Mouse (Mus musculus) heart, embryonic 12.5 days (tissue): ENCODE results near the gene Coro1b. TPM values are rescaled to one million over a fixed set of nuclear protein-coding genes. Genes with fewer than 3 reads are reported as not detected.

ENCODE experiments used
- ATAC-seq: fragments of 200-750 bp; cut with Nextera tagmentation; 2 replicates; pipeline ENCODE4 v1.8.0; 2017; ENCODE audit warnings: moderate TSS enrichment, moderate library complexity; ENCODE audit not compliant: insufficient number of reproducible peaks, low FRiP score
- H3K27ac ChIP-seq: fragments of 300-500 bp; sonication (generic); 2 replicates; pipeline ENCODE4 v1.5.1; 2016; ENCODE audit warnings: mild to moderate bottlenecking, moderate library complexity; ENCODE audit not compliant: poor library complexity, severe bottlenecking
- H3K27me3 ChIP-seq: fragments of 300-500 bp; sonication (generic); replicated peaks from 2 replicates; pipeline ENCODE4 v1.6.1; 2016; ENCODE audit warnings: mild to moderate bottlenecking, moderate library complexity
- H3K36me3 ChIP-seq: fragments of 300-500 bp; sonication (generic); 2 replicates; pipeline ENCODE4 v1.6.1; 2016; ENCODE audit warnings: mild to moderate bottlenecking, moderate library complexity
- H3K4me1 ChIP-seq: fragments of 300-500 bp; sonication (generic); replicated peaks from 2 replicates; pipeline ENCODE4 v1.6.1; 2016; ENCODE audit warnings: mild to moderate bottlenecking
- H3K4me2 ChIP-seq: fragments of 300-500 bp; sonication (generic); 2 replicates; pipeline ENCODE4 v1.6.1; 2016; ENCODE audit warnings: mild to moderate bottlenecking, moderate library complexity
- H3K4me3 ChIP-seq: fragments of 300-500 bp; sonication (generic); 2 replicates; pipeline ENCODE4 v1.5.1; 2016; ENCODE audit warnings: mild to moderate bottlenecking
- H3K9ac ChIP-seq: fragments of 300-500 bp; sonication (generic); 2 replicates; pipeline ENCODE4 v1.6.1; 2016; ENCODE audit warnings: mild to moderate bottlenecking, moderate library complexity
- H3K9me3 ChIP-seq: fragments of 300-500 bp; sonication (generic); replicated peaks from 2 replicates; pipeline ENCODE4 v1.6.1; 2016; ENCODE audit warnings: mild to moderate bottlenecking, moderate library complexity
- WGBS: fragments of 180-500 bp; shearing (Covaris S2); methylation state at CpG from one replicate; pipeline ENCODE4 v1.1.7; 2016; 5-methylcytosine and 5-hydroxymethylcytosine counted together
- polyA plus RNA-seq: library from polyadenylated mRNA; unstranded; fragments of >200 nt; fragmentation: Nextera tagmentation; extraction: Ambion mirVana; gene quantifications from 2 replicates; pipeline ENCODE4 v1.2.1, GENCODE M21; 2016

The Coro1b gene
- polyA plus RNA-seq, 1 experiment from 2014 or later = 122 TPM

DNA sequence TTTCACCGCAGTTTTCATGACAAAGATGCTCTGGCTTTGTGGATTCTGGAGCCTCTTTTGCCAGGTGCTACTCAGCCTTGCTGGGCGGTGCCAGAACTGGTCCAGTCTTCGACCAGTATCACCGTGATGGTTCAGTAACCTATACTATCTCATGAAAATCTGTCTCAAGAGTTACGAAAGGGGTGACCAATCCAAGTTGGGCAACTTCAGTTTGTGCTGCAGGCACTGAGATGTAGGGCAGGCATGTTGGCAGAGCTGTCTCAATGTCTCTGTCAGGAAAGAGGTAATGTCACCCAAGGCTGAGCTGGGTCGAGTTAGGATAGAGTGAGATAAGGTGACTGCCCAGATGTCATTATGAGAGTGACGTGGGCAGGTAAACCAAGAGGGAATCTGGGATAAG, 32.0 kb downstream of the Coro1b start:
- no peak for ATAC-seq
- H3K9ac ChIP-seq = no peak overlapping the region
- WGBS = 76% methylated on average over 7 of the region's 7 CpGs
- H3K4me2 ChIP-seq = no peak overlapping the region
- H3K36me3 ChIP-seq = no peaks in the 10 kb centered on the region
- peaks cover 17% of the 10 kb centered on the region for H3K4me1 ChIP-seq
- H3K27me3 ChIP-seq = peaks cover 2% of the 10 kb centered on the region; the same call in 1 of the 2 replicates
- no peaks in the 10 kb centered on the region for H3K9me3 ChIP-seq
- no peak overlapping the region for H3K27ac ChIP-seq
- no peak overlapping the region for H3K4me3 ChIP-seq

GRCm38 (mm10) chr19:4181892-4182291, 33.5 kb downstream of the Coro1b start:
- Histone ChIP-seq H3K27ac (no peak overlapping the region), H3K4me1 (peaks cover 24% of the 10 kb centered on the region), H3K27me3 (peaks cover 2% of the 10 kb centered on the region; the same call in 1 of the 2 replicates), H3K4me2 (no peak overlapping the region), H3K9ac (no peak overlapping the region), H3K36me3 (no peaks in the 10 kb centered on the region), H3K4me3 (no peak overlapping the region), H3K9me3 (no peaks in the 10 kb centered on the region)
- WGBS = 38% methylated on average over 3 of the region's 3 CpGs
- no peak for ATAC-seq

- H3K27me3 ChIP-seq = 0 out of 2 replicates have a peak, but pooled peaks cover 2% of the 10 kb centered on the region
- 76% methylated on average over 2 of the region's 2 CpGs for WGBS
- no peak overlapping the region for H3K27ac ChIP-seq
- no peak overlapping the region for H3K9ac ChIP-seq
- no peak overlapping the region for H3K4me3 ChIP-seq
- H3K4me2 ChIP-seq = no peak overlapping the region
- no peaks in the 10 kb centered on the region for H3K36me3 ChIP-seq
- H3K4me1 ChIP-seq = peaks cover 37% of the 10 kb centered on the region
- no peak for ATAC-seq
- no peaks in the 10 kb centered on the region for H3K9me3 ChIP-seq
Measured at GRCm38 (mm10) chr19:4183689-4184088, 35.3 kb downstream of the Coro1b start.

DNA sequence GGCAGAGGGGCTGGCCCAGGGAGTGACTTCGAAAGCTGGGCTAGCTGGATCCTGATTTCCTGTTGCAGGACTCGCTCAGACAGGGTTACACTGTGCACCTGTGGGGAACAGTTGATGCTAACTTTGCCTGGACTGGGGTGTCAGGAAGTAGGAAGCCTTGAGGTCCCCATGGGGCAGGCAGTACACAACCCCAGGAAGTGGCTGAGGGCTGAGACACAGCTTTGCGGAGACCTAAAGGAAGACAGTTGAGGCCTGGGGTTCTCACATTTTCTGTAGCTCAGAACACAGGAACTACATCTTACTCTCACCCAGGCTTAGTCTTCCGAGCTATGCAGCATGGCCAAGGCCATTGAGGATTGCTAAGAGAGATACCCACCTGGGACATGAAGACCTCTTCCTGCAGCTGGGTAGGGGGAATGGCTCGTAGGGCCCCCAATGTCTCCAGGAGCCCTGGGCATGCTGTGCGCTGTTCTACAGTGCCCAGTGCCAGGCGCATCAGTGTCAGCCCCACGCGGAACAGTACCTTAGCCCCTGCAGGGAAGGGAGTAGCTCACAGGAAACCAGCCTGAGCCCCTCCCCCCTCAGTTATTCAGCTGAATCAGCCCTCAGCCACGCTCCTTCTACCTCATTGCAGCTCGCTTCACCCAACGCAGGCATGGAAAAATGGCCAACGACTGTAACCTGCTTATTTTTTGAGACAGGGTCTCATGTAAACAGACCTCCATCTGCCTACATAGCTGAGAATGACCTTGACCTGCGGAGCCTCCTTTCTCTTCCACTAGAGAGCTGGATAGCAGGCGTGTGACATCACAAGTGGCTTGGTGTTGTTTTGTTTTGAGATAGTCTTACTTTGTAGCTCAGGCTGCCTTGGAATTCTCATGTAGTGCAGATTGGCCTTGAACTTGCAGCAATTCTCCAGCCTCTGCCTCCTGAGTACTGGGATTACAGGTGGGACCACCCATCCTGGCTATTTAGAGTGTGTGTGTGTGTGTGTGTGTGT, 36.9 kb downstream of the Coro1b start:
- peak overlapping the region; percentile 12; the same call in 1 of the 2 replicates for H3K4me2 ChIP-seq
- no peaks in the 10 kb centered on the region for H3K36me3 ChIP-seq
- no peak overlapping the region for H3K4me3 ChIP-seq
- H3K9me3 ChIP-seq = no peaks in the 10 kb centered on the region
- peak; percentile 33; the same call in 1 of the 2 replicates for ATAC-seq
- WGBS = 42% methylated on average over 15 of the region's 15 CpGs
- H3K27ac ChIP-seq = 0 out of 2 replicates have a peak overlapping the region, but pooled peaks have one; percentile 28
- H3K27me3 ChIP-seq = no peaks in the 10 kb centered on the region
- 0 out of 2 replicates have a peak overlapping the region, but pooled peaks have one; percentile 2 for H3K9ac ChIP-seq
- H3K4me1 ChIP-seq = peaks cover 37% of the 10 kb centered on the region

DNA sequence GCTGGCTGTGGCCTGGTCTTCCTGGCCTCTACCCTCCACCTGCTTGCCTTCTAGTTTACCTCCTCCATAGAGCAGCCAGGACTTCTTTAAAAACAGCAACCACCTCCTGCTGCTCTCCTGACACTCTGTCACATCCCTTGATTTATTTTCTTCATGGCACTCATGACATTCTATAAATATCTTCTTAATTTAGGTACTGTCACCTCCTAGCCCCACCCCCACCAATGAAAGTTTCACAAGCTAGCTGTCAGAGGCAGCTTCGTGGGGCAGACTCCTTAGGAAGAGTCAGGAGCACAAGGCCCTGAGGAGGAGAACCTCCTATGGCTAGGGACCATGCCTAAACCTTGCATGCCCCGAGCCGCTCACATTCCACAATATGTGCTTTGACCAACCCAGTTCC, 38.9 kb downstream of the Coro1b start:
- H3K36me3 ChIP-seq = no peaks in the 10 kb centered on the region
- H3K9ac ChIP-seq = peak overlapping the region; percentile 28; the same call in 1 of the 2 replicates
- H3K9me3 ChIP-seq = no peaks in the 10 kb centered on the region
- H3K4me3 ChIP-seq = no peak overlapping the region
- H3K4me2 ChIP-seq = no peak overlapping the region
- WGBS = 60% methylated on average over 3 of the region's 3 CpGs
- ATAC-seq = no peak
- H3K27me3 ChIP-seq = no peaks in the 10 kb centered on the region
- H3K27ac ChIP-seq = no peak overlapping the region
- peaks cover 48% of the 10 kb centered on the region for H3K4me1 ChIP-seq

GRCm38 (mm10) chr19:4189051-4189620, 40.7 kb downstream of the Coro1b start:
- no peak for ATAC-seq
- H3K27ac ChIP-seq = no peak overlapping the region
- no peaks in the 10 kb centered on the region for H3K27me3 ChIP-seq
- H3K36me3 ChIP-seq = peaks cover 11% of the 10 kb centered on the region
- H3K4me1 ChIP-seq = peaks cover 62% of the 10 kb centered on the region
- no peaks in the 10 kb centered on the region for H3K9me3 ChIP-seq
- no peak overlapping the region for H3K4me3 ChIP-seq
- 86% methylated on average over 12 of the region's 12 CpGs for WGBS
- no peak overlapping the region for H3K4me2 ChIP-seq
- no peak overlapping the region for H3K9ac ChIP-seq

GRCm38 (mm10) chr19:4190831-4191334, 42.5 kb downstream of the Coro1b start, which contains the start of gene Tbc1d10c:
TSS of gene Tbc1d10c (minus strand) at chr19:4191284.
- Histone ChIP-seq H3K4me3 (peak within 1 kb of the TSS; percentile 74), H3K9ac (peak within 1 kb of the TSS; percentile 92), H3K4me1 (peaks cover 51% of the 10 kb centered on the region), H3K4me2 (peak within 1 kb of the TSS; percentile 86), H3K27ac (peak within 1 kb of the TSS; percentile 88), H3K9me3 (no peaks in the 10 kb centered on the region), H3K36me3 (peaks cover 28% of the 10 kb centered on the region), H3K27me3 (no peaks in the 10 kb centered on the region)
- ATAC-seq = no peak
- WGBS = 52% methylated on average over 4 of the region's 4 CpGs

DNA sequence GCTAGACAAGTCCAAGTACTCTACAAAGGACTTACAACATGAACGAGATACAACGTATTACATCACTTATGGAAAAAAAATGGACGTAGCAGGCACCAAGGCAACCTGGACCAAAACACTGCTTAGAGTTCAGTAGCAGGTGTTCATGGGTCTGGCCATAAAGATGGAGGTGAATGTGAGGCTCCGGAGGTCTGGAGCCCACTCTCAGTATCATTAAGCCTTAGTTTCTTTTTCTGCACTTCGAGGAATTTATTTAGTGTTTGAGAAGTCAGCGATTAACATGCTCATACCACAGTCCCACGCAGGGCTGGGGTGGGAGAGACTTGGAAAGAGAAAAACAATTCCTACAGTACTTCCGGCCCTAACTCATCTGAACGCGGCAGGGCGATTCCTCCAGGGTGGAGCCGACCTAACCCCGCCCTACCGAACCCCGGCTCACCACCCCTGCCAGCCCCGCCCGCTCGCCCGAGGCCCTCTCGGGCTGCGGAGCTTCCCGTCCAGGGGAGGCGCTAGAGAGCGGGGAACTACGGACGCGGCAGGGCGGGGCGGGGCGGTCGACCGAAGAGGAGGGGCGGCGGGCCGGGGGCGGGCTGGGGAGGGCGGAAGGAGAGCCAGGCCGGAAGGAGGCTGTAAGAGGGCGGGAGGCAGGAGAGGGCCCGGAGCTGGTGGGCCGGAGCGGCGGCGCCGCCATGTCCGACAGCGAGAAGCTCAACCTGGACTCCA, 43.3 kb downstream of the Coro1b start, which contains the start of gene Ppp1ca:
TSS of gene Ppp1ca (plus strand) at position 538 of the 723 bp plus-strand sequence.
- H3K4me1 ChIP-seq = peaks cover 53% of the 10 kb centered on the region
- H3K4me2 ChIP-seq = peak within 1 kb of the TSS; percentile 86
- peak within 1 kb of the TSS; percentile 92 for H3K9ac ChIP-seq
- no peaks in the 10 kb centered on the region for H3K27me3 ChIP-seq
- peak; percentile 93 for ATAC-seq
- H3K9me3 ChIP-seq = no peaks in the 10 kb centered on the region
- H3K27ac ChIP-seq = peak within 1 kb of the TSS; percentile 88
- H3K4me3 ChIP-seq = peak within 1 kb of the TSS; percentile 74
- H3K36me3 ChIP-seq = peaks cover 36% of the 10 kb centered on the region
- WGBS = 6% methylated on average over 36 of the region's 47 CpGs

DNA sequence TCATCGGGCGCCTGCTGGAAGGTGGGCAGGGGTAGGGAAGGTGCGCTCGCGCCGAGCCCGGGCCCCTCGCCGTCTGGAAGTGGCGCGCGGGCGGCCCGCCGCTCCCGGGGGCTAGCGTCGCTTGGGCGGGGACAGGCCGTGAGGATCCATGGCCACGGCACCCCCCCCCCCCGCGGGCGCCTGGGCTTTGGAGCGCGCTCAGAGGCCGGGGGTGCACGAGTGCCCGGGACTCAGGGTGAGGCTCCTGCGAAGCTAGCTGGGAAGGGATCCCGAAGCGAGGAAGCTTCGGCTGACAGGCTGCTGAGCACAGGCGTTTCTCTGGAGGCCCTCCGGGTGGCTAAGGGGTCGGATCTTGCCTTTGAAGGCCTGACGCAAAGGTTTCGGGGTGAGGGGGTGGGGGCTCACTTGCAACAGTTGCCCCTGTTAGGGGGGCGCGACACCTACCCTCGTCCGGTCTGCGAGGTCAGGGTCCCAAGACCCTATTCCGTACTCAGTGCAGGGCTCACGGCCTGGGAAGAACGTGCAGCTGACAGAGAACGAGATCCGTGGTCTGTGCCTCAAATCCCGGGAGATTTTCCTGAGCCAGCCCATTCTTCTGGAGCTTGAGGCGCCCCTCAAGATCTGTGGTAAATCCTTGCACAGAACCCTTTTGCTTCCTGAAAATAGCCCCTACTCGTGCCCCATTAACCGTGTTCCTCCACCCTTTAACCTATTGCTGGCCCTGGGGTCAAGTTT, 44.0 kb downstream of the Coro1b start:
- Histone ChIP-seq H3K27me3 (no peaks in the 10 kb centered on the region), H3K4me3 (peak overlapping the region; percentile 74), H3K36me3 (peaks cover 44% of the 10 kb centered on the region), H3K4me1 (peaks cover 50% of the 10 kb centered on the region), H3K9ac (peak overlapping the region; percentile 92), H3K27ac (peak overlapping the region; percentile 88), H3K4me2 (peak overlapping the region; percentile 86), H3K9me3 (no peaks in the 10 kb centered on the region)
- peak; percentile 69 for ATAC-seq
- WGBS = under 1% methylated on average over 51 of the region's 52 CpGs

- H3K27me3 ChIP-seq = no peaks in the 10 kb centered on the region
- no peaks in the 10 kb centered on the region for H3K9me3 ChIP-seq
- peak overlapping the region; percentile 86 for H3K4me2 ChIP-seq
- WGBS = 54% methylated on average over 6 of the region's 6 CpGs
- H3K4me1 ChIP-seq = peaks cover 43% of the 10 kb centered on the region
- peak overlapping the region; percentile 92 for H3K9ac ChIP-seq
- peak overlapping the region; percentile 88; the same call in 1 of the 2 replicates for H3K27ac ChIP-seq
- H3K4me3 ChIP-seq = peak overlapping the region; percentile 74
- H3K36me3 ChIP-seq = peaks cover 50% of the 10 kb centered on the region
- no peak for ATAC-seq
Measured at GRCm38 (mm10) chr19:4193129-4193528, 44.7 kb downstream of the Coro1b start.
